Mouse (Mus musculus): ENCODE results near the gene Dcaf8.

The Dcaf8 gene

DNA sequence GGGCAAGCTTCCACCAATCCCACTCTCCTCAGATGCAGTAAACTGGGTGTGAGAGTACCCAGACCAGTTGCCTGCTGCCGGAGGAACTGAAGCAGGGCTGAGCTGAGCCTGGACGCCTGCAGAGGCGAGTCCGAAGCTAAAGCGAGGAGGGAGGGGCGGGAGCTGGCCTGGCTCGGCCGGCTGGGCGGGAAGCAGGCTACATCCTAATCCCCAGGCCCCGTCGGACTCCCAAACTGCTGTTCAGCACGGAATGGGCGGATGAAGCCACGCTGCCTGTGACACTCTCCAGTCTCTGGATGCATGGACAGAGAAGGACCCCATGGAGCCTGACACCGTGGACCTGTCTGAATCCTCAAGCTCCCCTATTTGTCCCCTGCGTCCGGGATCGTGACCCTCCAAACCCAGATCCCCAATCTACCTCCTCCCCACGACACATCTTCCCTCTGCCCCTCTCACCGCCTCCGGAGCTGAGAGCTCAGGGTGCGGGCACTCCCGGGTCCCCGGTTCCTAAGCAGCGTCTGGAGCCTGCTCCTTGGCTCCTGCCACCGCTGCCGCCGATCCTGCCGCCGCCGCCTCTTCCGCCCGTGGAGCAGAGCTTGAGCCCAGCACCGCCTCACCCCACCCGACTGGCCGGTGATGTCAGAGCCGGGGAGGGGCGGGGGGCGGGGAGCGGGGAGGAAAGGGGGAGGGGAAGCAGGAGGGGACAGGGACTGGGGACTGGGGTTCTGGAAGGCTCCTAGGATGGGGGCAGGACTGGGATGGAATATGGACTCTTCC, 58.4 kb downstream of the Dcaf8 start, which contains the start of gene Pea15a:
Gene Pea15a, minus strand, starts transcription at position 664 of the 777 bp plus-strand sequence.
- no peaks in the 10 kb centered on the region for H3K9me3 ChIP-seq (ENCODE audit: low read length)
- H3K27me3 ChIP-seq (ENCODE audit: insufficient read depth, low read length): peaks cover 6% of the 10 kb centered on the region
- H3K4me3 ChIP-seq (replicated peaks; ENCODE audit: low read length): peak within 1 kb of the TSS; percentile 84
- H3K4me1 ChIP-seq (replicated peaks; ENCODE audit: low read depth, low read length): peaks cover 74% of the 10 kb centered on the region
- H3K36me3 ChIP-seq (ENCODE audit: insufficient read depth, low read length): peaks cover 14% of the 10 kb centered on the region
- TF ChIP-seq POU5F1 (IDR thresholded peaks at IDR 0.05; ENCODE audit: borderline replicate concordance, low read length) (no peak), NANOG (IDR thresholded peaks at IDR 0.05; ENCODE audit: borderline replicate concordance, low read length) (no peak), CTCF (conservative IDR thresholded peaks at IDR 0.05; ENCODE audit: low read length) (no peak)

GRCm38 (mm10) chr1:172207111-172207584, 59.3 kb downstream of the Dcaf8 start:
- Histone ChIP-seq H3K4me1 (replicated peaks; ENCODE audit: low read depth, low read length) (peaks cover 74% of the 10 kb centered on the region), H3K4me3 (replicated peaks; ENCODE audit: low read length) (no peak overlapping the region), H3K9me3 (ENCODE audit: low read length) (no peaks in the 10 kb centered on the region), H3K36me3 (ENCODE audit: insufficient read depth, low read length) (peaks cover 5% of the 10 kb centered on the region), H3K27me3 (ENCODE audit: insufficient read depth, low read length) (peaks cover 6% of the 10 kb centered on the region)
- TF ChIP-seq CTCF (conservative IDR thresholded peaks at IDR 0.05; ENCODE audit: low read length): no peak

- Histone ChIP-seq H3K9me3 (ENCODE audit: low read length) (no peaks in the 10 kb centered on the region), H3K4me3 (replicated peaks; ENCODE audit: low read length) (peak overlapping the region; percentile 27; the same call in 1 of the 2 replicates), H3K27me3 (ENCODE audit: insufficient read depth, low read length) (no peaks in the 10 kb centered on the region), H3K36me3 (ENCODE audit: insufficient read depth, low read length) (peaks cover 3% of the 10 kb centered on the region; the same call in 1 of the 2 replicates), H3K4me1 (replicated peaks; ENCODE audit: low read depth, low read length) (peaks cover 72% of the 10 kb centered on the region)
- no peak for TF ChIP-seq POU5F1 (IDR thresholded peaks at IDR 0.05; ENCODE audit: borderline replicate concordance, low read length)
- no peak for TF ChIP-seq CTCF (conservative IDR thresholded peaks at IDR 0.05; ENCODE audit: low read length)
- TF ChIP-seq NANOG (IDR thresholded peaks at IDR 0.05; ENCODE audit: borderline replicate concordance, low read length): no peak
These were observed 64.9 kb downstream of the Dcaf8 start for GRCm38 (mm10) chr1:172212776-172213175.

GRCm38 (mm10) chr1:172213771-172214170, 65.9 kb downstream of the Dcaf8 start:
- Histone ChIP-seq H3K27me3 (ENCODE audit: insufficient read depth, low read length) (no peaks in the 10 kb centered on the region), H3K4me1 (replicated peaks; ENCODE audit: low read depth, low read length) (peaks cover 82% of the 10 kb centered on the region), H3K36me3 (ENCODE audit: insufficient read depth, low read length) (peaks cover 3% of the 10 kb centered on the region; the same call in 1 of the 2 replicates), H3K4me3 (replicated peaks; ENCODE audit: low read length) (peak overlapping the region; percentile 27; the same call in 1 of the 2 replicates), H3K9me3 (ENCODE audit: low read length) (no peaks in the 10 kb centered on the region)
- TF ChIP-seq CTCF (conservative IDR thresholded peaks at IDR 0.05; ENCODE audit: low read length) (no peak), POU5F1 (IDR thresholded peaks at IDR 0.05; ENCODE audit: borderline replicate concordance, low read length) (no peak), NANOG (IDR thresholded peaks at IDR 0.05; ENCODE audit: borderline replicate concordance, low read length) (no peak)

GRCm38 (mm10) chr1:172214748-172215147, 66.9 kb downstream of the Dcaf8 start:
- no peak overlapping the region for H3K4me3 ChIP-seq (replicated peaks; ENCODE audit: low read length)
- H3K4me1 ChIP-seq (replicated peaks; ENCODE audit: low read depth, low read length): peaks cover 87% of the 10 kb centered on the region
- no peak for TF ChIP-seq CTCF (conservative IDR thresholded peaks at IDR 0.05; ENCODE audit: low read length)
- no peak for TF ChIP-seq POU5F1 (IDR thresholded peaks at IDR 0.05; ENCODE audit: borderline replicate concordance, low read length)
- no peak for TF ChIP-seq NANOG (IDR thresholded peaks at IDR 0.05; ENCODE audit: borderline replicate concordance, low read length)
- H3K27me3 ChIP-seq (ENCODE audit: insufficient read depth, low read length): peaks cover 1% of the 10 kb centered on the region; the same call in 1 of the 2 replicates
- H3K9me3 ChIP-seq (ENCODE audit: low read length): no peaks in the 10 kb centered on the region
- H3K36me3 ChIP-seq (ENCODE audit: insufficient read depth, low read length): peaks cover 1% of the 10 kb centered on the region; the same call in 1 of the 2 replicates

DNA sequence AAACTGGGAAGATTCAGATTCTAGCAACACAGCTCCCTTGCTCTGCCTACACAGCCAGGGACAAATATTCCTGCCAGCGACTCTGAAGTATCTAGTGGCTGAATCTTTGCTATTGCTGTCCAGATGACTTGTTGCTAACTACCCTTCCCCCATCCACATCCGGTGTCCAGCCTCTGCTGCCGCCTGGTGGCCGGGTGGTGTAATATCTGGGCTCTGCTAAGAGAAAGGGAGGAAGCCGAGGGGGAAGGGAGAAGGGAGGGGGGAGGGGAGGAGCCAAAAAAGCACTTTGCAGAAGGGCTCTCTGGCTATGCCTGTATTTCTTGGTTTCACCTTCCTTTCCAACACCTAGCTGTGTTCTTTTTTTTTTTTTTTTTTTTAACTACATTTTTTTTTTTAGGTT, 69.3 kb downstream of the Dcaf8 start:
- no peak for TF ChIP-seq POU5F1 (IDR thresholded peaks at IDR 0.05; ENCODE audit: borderline replicate concordance, low read length)
- peak; percentile 94 for TF ChIP-seq CTCF (conservative IDR thresholded peaks at IDR 0.05; ENCODE audit: low read length)
- peaks cover 79% of the 10 kb centered on the region for H3K4me1 ChIP-seq (replicated peaks; ENCODE audit: low read depth, low read length)
- peaks cover 5% of the 10 kb centered on the region; the same call in 1 of the 2 replicates for H3K27me3 ChIP-seq (ENCODE audit: insufficient read depth, low read length)
- peak overlapping the region; percentile 60 for H3K4me3 ChIP-seq (replicated peaks; ENCODE audit: low read length)
- H3K9me3 ChIP-seq (ENCODE audit: low read length): no peaks in the 10 kb centered on the region
- no peaks in the 10 kb centered on the region for H3K36me3 ChIP-seq (ENCODE audit: insufficient read depth, low read length)

DNA sequence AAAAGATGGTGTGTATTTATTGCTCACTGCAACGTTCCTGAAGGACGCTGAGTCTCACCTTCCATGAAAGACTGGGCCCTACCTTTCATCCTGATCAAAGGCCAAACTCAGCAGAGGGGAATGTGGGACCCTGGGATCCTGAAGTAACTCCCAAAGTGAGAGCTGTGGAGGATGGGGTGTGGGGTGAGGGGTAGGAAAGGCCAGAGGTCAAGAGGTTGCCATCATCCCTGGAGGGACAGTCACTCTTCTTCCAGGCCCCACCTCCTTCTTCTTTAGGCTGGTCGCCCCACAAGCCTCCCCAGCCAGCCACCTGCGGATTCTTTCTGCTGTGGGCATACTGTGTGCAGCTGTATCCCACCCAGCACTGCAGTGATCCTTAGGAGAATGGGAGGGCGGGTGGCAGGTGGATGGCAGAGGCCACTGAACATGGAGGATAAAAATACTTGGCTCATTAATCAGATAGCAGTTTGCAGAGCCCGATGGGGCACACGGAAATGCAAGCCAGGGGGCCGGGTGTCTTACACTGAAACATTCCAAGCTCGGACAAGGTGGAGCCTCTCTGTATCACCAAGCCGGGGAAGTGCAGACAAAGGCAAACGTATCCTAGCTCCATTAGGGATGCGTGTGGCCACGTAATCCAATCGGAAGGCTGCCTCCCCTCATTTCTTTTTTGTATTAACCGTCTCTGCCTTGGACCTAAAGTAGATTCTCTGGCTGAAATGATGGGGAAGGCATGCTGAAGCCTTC, 70.5 kb downstream of the Dcaf8 start:
- peaks cover 5% of the 10 kb centered on the region; the same call in 1 of the 2 replicates for H3K27me3 ChIP-seq (ENCODE audit: insufficient read depth, low read length)

More for the DNA sequence above, 70.5 kb downstream of the Dcaf8 start:
- Histone ChIP-seq H3K36me3 (ENCODE audit: insufficient read depth, low read length) (no peaks in the 10 kb centered on the region; the same call in 1 of the 2 replicates), H3K9me3 (ENCODE audit: low read length) (no peaks in the 10 kb centered on the region), H3K4me3 (replicated peaks; ENCODE audit: low read length) (peak overlapping the region; percentile 54), H3K4me1 (replicated peaks; ENCODE audit: low read depth, low read length) (peaks cover 67% of the 10 kb centered on the region)
- TF ChIP-seq CTCF (conservative IDR thresholded peaks at IDR 0.05; ENCODE audit: low read length) (no peak), POU5F1 (IDR thresholded peaks at IDR 0.05; ENCODE audit: borderline replicate concordance, low read length) (no peak), NANOG (IDR thresholded peaks at IDR 0.05; ENCODE audit: borderline replicate concordance, low read length) (no peak)

Data from E14TG2a.4 (cell line).